Comparison of ENCODE assay signal across 6 mouse cellular contexts in the genomic region with DNA sequence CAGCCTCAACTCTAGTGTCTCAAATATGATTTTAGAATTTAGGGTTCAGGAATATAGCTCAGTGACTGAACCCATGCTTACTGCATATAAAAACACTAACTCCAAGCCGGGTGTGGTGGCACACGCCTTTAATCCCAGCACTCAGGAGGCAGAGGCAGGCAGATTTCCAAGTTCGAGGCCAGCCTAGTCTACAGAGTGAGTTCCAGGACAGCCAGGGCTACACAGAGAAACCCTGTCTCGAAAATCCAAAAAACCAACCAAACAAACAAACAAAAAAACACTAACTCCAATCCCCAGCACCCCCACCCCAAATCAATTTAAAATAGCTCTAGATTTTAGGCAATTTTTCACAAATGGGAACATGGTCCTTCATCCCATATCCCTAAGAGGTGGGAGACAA. TPM values are rescaled to one million over a fixed set of nuclear protein-coding genes. Genes with fewer than 3 reads are reported as not detected.
"Had no signal": no experiment of that assay in that cellular context is flagged by ENCODE, and none has a peak within 500 bp of the region (broad histone marks: within the 10 kb centered on the region; RNA-seq: fewer than 3 reads in every experiment).

No protein-coding gene starts in this region.

RNA-seq across cellular contexts. Expression of a gene that starts 2.1 kb away (rescaled TPM):
- total RNA-seq: megakaryocyte-erythroid progenitor cell, adult 5-6 weeks had no signal

RNA-seq across cellular contexts. Expression of a gene that starts 14.1 kb away (rescaled TPM):
- total RNA-seq: megakaryocyte progenitor cell, adult 5-6 weeks; megakaryocyte-erythroid progenitor cell, adult 5-6 weeks; neutrophil, adult 5-6 weeks had no signal
- polyA plus RNA-seq: liver, embryonic 15.5 days; midbrain, embryonic 11.5 days; midbrain, postnatal 0 days had no signal
